Mouse (Mus musculus) testis, postnatal 10 days (tissue): ENCODE results near the gene Olfr643.
"Not testable (repeated sequence)": the region's sequence is repeated elsewhere in the genome, so short reads cannot be mapped to it uniquely, and the experiment has no call there.

Experiments used
- DNase-seq: peaks from one replicate; pipeline ENCODE4 v3.0.0; 2021; ENCODE audit warnings: low spot score

The Olfr643 gene

GRCm38 (mm10) chr7:104018953-104019352 is 118.3 kb downstream of the Olfr643 start:
- DNase-seq: no peak

- no peak for DNase-seq
Measured at GRCm38 (mm10) chr7:104017203-104017602, 120.0 kb downstream of the Olfr643 start, which contains the start of gene Olfr639. TSS of gene Olfr639 (minus strand) at chr7:104017303.

- no peak for DNase-seq
Measured at GRCm38 (mm10) chr7:103999124-103999523, 138.1 kb downstream of the Olfr643 start.

GRCm38 (mm10) chr7:103998446-103998845 is 138.8 kb downstream of the Olfr643 start, which contains the start of gene Olfr638:
TSS of gene Olfr638 (plus strand) at chr7:103998746.
- DNase-seq: no peak

GRCm38 (mm10) chr7:103971782-103972181 is 165.4 kb downstream of the Olfr643 start:
- DNase-seq: no peak

DNA sequence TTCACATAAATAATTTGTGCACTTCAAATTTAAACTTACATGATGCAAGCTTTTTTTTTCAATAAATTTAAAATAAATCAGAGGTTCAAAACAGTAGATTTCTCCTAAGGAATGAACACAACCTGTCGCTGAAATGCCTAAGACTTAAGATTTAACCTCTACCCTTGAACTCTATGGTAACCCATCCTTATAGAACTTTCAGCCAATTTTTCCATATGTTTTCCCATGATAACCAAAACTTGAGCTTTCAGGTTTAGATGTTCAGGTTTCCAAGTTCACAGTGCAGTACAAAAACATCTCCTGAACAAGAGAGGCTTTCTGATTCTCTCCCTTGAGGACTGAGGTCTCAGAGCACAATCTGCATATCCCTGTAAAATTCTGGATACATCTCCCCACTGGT is 166.4 kb downstream of the Olfr643 start, which contains the start of gene Olfr635:
Gene Olfr635 (plus strand): TSS at position 301 of the 400 bp plus-strand sequence.
- DNase-seq: no peak

DNA sequence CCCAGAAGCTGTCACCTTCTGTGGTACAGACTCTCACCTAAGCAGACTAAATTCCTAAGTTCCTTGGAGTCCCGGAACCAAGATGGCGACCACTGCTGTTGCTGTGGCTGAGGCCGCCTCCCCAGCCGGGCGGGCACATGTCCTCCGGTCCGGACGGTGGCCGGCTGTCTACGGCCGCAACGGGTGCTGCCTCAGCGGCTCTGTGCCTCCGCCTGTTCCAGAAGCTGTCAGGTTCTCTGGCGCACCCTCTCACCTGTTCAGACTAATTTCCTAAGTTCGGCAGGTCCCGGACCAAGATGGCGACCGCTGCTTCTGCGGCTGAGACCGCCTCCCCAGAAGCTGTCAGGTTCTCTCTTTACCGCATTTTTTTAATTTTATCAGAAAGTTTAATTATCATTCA is 170.3 kb downstream of the Olfr643 start:
- not testable (repeated sequence) for DNase-seq
